Mouse (Mus musculus) kidney, postnatal 0 days (tissue): ENCODE results near the gene Rangrf. TPM values are rescaled to one million over a fixed set of nuclear protein-coding genes. Genes with fewer than 3 reads are reported as not detected.
"Not testable (repeated sequence)": the region's sequence is repeated elsewhere in the genome, so short reads cannot be mapped to it uniquely, and the experiment has no call there.

ENCODE experiments used
- ATAC-seq: fragments of 200-750 bp; cut with Nextera tagmentation; replicated peaks from 2 replicates; pipeline ENCODE4 v1.8.0; 2017; ENCODE audit warnings: low read depth, moderate number of reproducible peaks, moderate TSS enrichment, moderate library complexity; ENCODE audit not compliant: low FRiP score
- DNase-seq: peaks from one replicate; pipeline ENCODE4 v3.0.0-alpha.2; 2016; ENCODE audit warnings: low spot score
- H3K27ac ChIP-seq: fragments of 300-500 bp; sonication (generic); 2 replicates; pipeline ENCODE4 v1.5.1; 2014; ENCODE audit warnings: mild to moderate bottlenecking
- H3K27me3 ChIP-seq: fragments of 300-500 bp; sonication (generic); 2 replicates; pipeline ENCODE4 v1.6.1; 2014; ENCODE audit warnings: low read length, mixed read lengths; ENCODE audit not compliant: insufficient read depth
- H3K36me3 ChIP-seq: fragments of 300-500 bp; sonication (generic); 2 replicates; pipeline ENCODE4 v1.6.1; 2014; ENCODE audit warnings: low read length, mixed read lengths; ENCODE audit not compliant: insufficient read depth
- H3K4me1 ChIP-seq: fragments of 300-500 bp; sonication (generic); replicated peaks from 2 replicates; pipeline ENCODE4 v1.6.1; 2014; ENCODE audit warnings: antibody characterized with exemption, low read length, mixed read lengths; ENCODE audit not compliant: insufficient read depth
- H3K4me2 ChIP-seq: fragments of 300-500 bp; sonication (generic); 2 replicates; pipeline ENCODE4 v1.6.1; 2014; ENCODE audit warnings: mild to moderate bottlenecking, low read length, moderate library complexity, mixed read lengths
- H3K4me3 ChIP-seq: fragments of 300-500 bp; sonication (generic); replicated peaks from 2 replicates; pipeline ENCODE4 v1.5.1; 2014; ENCODE audit warnings: low read depth, low read length
- H3K9ac ChIP-seq: fragments of 300-500 bp; sonication (generic); 2 replicates; pipeline ENCODE4 v1.6.1; 2014; ENCODE audit warnings: low read depth, low read length
- H3K9me3 ChIP-seq: fragments of 300-500 bp; sonication (generic); replicated peaks from 2 replicates; pipeline ENCODE4 v1.6.1; 2016; ENCODE audit warnings: low read length, inconsistent platforms, mixed read lengths
- CTCF ChIP-seq: IDR thresholded peaks from 2 replicates; pipeline ENCODE4 v1.5.1; 2016; ENCODE audit warnings: antibody characterized with exemption, low read depth, mild to moderate bottlenecking, moderate library complexity
- WGBS: fragments of 180-500 bp; shearing (Covaris S2); extraction: QIAGEN DNeasy Blood & Tissue Kit; methylation state at CpG from one replicate; pipeline ENCODE4 v1.1.7; 2014; 5-methylcytosine and 5-hydroxymethylcytosine counted together
- polyA plus RNA-seq: library from polyadenylated mRNA; unstranded; fragments of >200 nt; fragmentation: Nextera tagmentation; extraction: Ambion mirVana; gene quantifications from 2 replicates; pipeline ENCODE4 v1.2.1, GENCODE M21; 2015

Rangrf gene
- polyA plus RNA-seq, 1 experiment from 2014 or later = 55.6 TPM

GRCm38 (mm10) chr11:68980919-68981318 is 5.9 kb upstream of the Rangrf start:
- no peaks in the 10 kb centered on the region for H3K27me3 ChIP-seq
- H3K9ac ChIP-seq = no peak overlapping the region
- WGBS = 79% methylated on average over 3 of the region's 3 CpGs
- no peak overlapping the region for H3K27ac ChIP-seq
- H3K4me1 ChIP-seq = no peaks in the 10 kb centered on the region
- ATAC-seq (no peak), DNase-seq (no peak)
- no peak overlapping the region for H3K4me2 ChIP-seq
- no peaks in the 10 kb centered on the region for H3K9me3 ChIP-seq
- no peak overlapping the region for H3K4me3 ChIP-seq
- no peaks in the 10 kb centered on the region for H3K36me3 ChIP-seq
- TF ChIP-seq CTCF = no peak

GRCm38 (mm10) chr11:68979320-68979733 is 4.3 kb upstream of the Rangrf start:
- Histone ChIP-seq H3K4me2 (no peak overlapping the region), H3K27me3 (no peaks in the 10 kb centered on the region), H3K9ac (no peak overlapping the region), H3K27ac (no peak overlapping the region), H3K36me3 (no peaks in the 10 kb centered on the region), H3K4me1 (no peaks in the 10 kb centered on the region), H3K4me3 (no peak overlapping the region), H3K9me3 (no peaks in the 10 kb centered on the region)
- ATAC-seq = no peak
- DNase-seq = no peak
- no peak for TF ChIP-seq CTCF
- WGBS = 63% methylated on average over 5 of the region's 5 CpGs

- no peaks in the 10 kb centered on the region for H3K4me1 ChIP-seq
- no peaks in the 10 kb centered on the region for H3K9me3 ChIP-seq
- no peak overlapping the region for H3K27ac ChIP-seq
- H3K9ac ChIP-seq = no peak overlapping the region
- no peak overlapping the region for H3K4me2 ChIP-seq
- ATAC-seq (no peak), DNase-seq (no peak)
- H3K27me3 ChIP-seq = no peaks in the 10 kb centered on the region
- no peaks in the 10 kb centered on the region for H3K36me3 ChIP-seq
- no peak for TF ChIP-seq CTCF
- WGBS = 79% methylated on average over 1 of the region's 1 CpGs
- no peak overlapping the region for H3K4me3 ChIP-seq
Measured at GRCm38 (mm10) chr11:68975601-68976000, 616 bp upstream of the Rangrf start.

GRCm38 (mm10) chr11:68974059-68974450 is 930 bp downstream of the Rangrf start:
- H3K9ac ChIP-seq = peak overlapping the region; percentile 35; the same call in 1 of the 2 replicates
- H3K36me3 ChIP-seq = no peaks in the 10 kb centered on the region
- H3K4me3 ChIP-seq = peak overlapping the region; percentile 39
- no peak for TF ChIP-seq CTCF
- DNase-seq = no peak
- no peaks in the 10 kb centered on the region for H3K9me3 ChIP-seq
- 32% methylated on average over 6 of the region's 6 CpGs for WGBS
- no peak for ATAC-seq
- H3K4me2 ChIP-seq = peak overlapping the region; percentile 68
- no peak overlapping the region for H3K27ac ChIP-seq
- no peaks in the 10 kb centered on the region for H3K27me3 ChIP-seq
- H3K4me1 ChIP-seq = no peaks in the 10 kb centered on the region

- H3K9ac ChIP-seq = peak overlapping the region; percentile 35; the same call in 1 of the 2 replicates
- not testable (repeated sequence) for H3K27ac ChIP-seq
- WGBS = under 1% methylated on average over 37 of the region's 38 CpGs
Measured at GRCm38 (mm10) chr11:68973250-68974058, 1.5 kb downstream of the Rangrf start.

GRCm38 (mm10) chr11:68970232-68970631 is 4.8 kb downstream of the Rangrf start:
- peaks cover 6% of the 10 kb centered on the region; the same call in 1 of the 2 replicates for H3K4me1 ChIP-seq
- H3K27me3 ChIP-seq = no peaks in the 10 kb centered on the region
- no peak overlapping the region for H3K4me2 ChIP-seq
- H3K4me3 ChIP-seq = no peak overlapping the region
- no peak overlapping the region for H3K9ac ChIP-seq
- ATAC-seq = no peak
- WGBS = 71% methylated on average over 4 of the region's 4 CpGs
- DNase-seq = peak; percentile 42
- H3K36me3 ChIP-seq = no peaks in the 10 kb centered on the region
- no peak for TF ChIP-seq CTCF
- no peak overlapping the region for H3K27ac ChIP-seq
- no peaks in the 10 kb centered on the region for H3K9me3 ChIP-seq

More at GRCm38 (mm10) chr11:68973250-68974058, 1.5 kb downstream of the Rangrf start:
- peak overlapping the region; percentile 68 for H3K4me2 ChIP-seq
- peak; percentile 92 for DNase-seq
- H3K4me3 ChIP-seq = peak overlapping the region; percentile 39
- not testable (repeated sequence) for H3K36me3 ChIP-seq, H3K4me1 ChIP-seq, H3K9me3 ChIP-seq, H3K27me3 ChIP-seq
- ATAC-seq = peak; percentile 86
